16 mouse cellular contexts compared by ENCODE assay signal in genomic region chr10:79806331-79806730, GRCm38 (mm10). TPM values are rescaled to one million over a fixed set of nuclear protein-coding genes. Genes with fewer than 3 reads are reported as not detected.
A peak's percentile ranks its signal among the peaks of the same experiment; 100 is the strongest.
DNase-seq lines count a peak whose midpoint lies in the region; ATAC-seq and TF ChIP-seq lines count a peak whose summit lies in the region.
"Had no signal": no experiment of that assay in that cellular context is flagged by ENCODE, and none has a peak within 500 bp of the region (broad histone marks: within the 10 kb centered on the region; RNA-seq: fewer than 3 reads in every experiment).

No protein-coding gene starts in this region.

- H3K9ac ChIP-seq in hindbrain, embryonic 13.5 days: no peak overlapping the region
- H3K9ac ChIP-seq in hindbrain, embryonic 14.5 days: no peak overlapping the region
- H3K9ac ChIP-seq in midbrain, embryonic 14.5 days (replicated peaks; ENCODE audit: low read length): no peak overlapping the region
- H3K9ac ChIP-seq in midbrain, postnatal 0 days (replicated peaks; ENCODE audit: low read length, poor library complexity, severe bottlenecking): no peak overlapping the region
- H3K9ac ChIP-seq: liver, embryonic 12.5 days had no signal

- no peak overlapping the region for H3K4me2 ChIP-seq in hindbrain, embryonic 13.5 days
- H3K4me2 ChIP-seq in hindbrain, embryonic 14.5 days (replicated peaks): no peak overlapping the region
- H3K4me2 ChIP-seq in midbrain, embryonic 14.5 days (ENCODE audit: low read length): no peak overlapping the region
- H3K4me2 ChIP-seq in midbrain, postnatal 0 days (ENCODE audit: low read depth, low read length, poor library complexity, severe bottlenecking): no peak overlapping the region

- H3K36me3 ChIP-seq in hindbrain, embryonic 13.5 days: peaks cover 46% of the 10 kb centered on the region
- H3K36me3 ChIP-seq in hindbrain, embryonic 14.5 days (replicated peaks; ENCODE audit: control insufficient read depth, insufficient read depth): peaks cover 48% of the 10 kb centered on the region
- H3K36me3 ChIP-seq in midbrain, embryonic 14.5 days (ENCODE audit: control insufficient read depth, insufficient read depth, low read length): peaks cover 41% of the 10 kb centered on the region
- peaks cover 23% of the 10 kb centered on the region for H3K36me3 ChIP-seq in midbrain, postnatal 0 days (ENCODE audit: insufficient read depth, low read length)
- H3K36me3 ChIP-seq: liver, embryonic 12.5 days had no signal

- no peaks in the 10 kb centered on the region for H3K27me3 ChIP-seq in hindbrain, embryonic 13.5 days
- H3K27me3 ChIP-seq in hindbrain, embryonic 14.5 days (ENCODE audit: control insufficient read depth, insufficient read depth, low read length): no peaks in the 10 kb centered on the region
- H3K27me3 ChIP-seq in midbrain, embryonic 14.5 days (ENCODE audit: control insufficient read depth, insufficient read depth, low read length): no peaks in the 10 kb centered on the region
- no peaks in the 10 kb centered on the region for H3K27me3 ChIP-seq in midbrain, postnatal 0 days (ENCODE audit: insufficient read depth, low read length)

- TF ChIP-seq CTCF in gastrocnemius, adult 2 months (IDR thresholded peaks at IDR 0.05): no peak
- TF ChIP-seq CTCF in midbrain, postnatal 0 days (IDR thresholded peaks at IDR 0.05): no peak

- H3K9me3 ChIP-seq in hindbrain, embryonic 13.5 days: no peaks in the 10 kb centered on the region
- no peaks in the 10 kb centered on the region for H3K9me3 ChIP-seq in hindbrain, embryonic 14.5 days (ENCODE audit: control insufficient read depth, low read length)
- H3K9me3 ChIP-seq in midbrain, embryonic 14.5 days (ENCODE audit: control insufficient read depth, low read length): no peaks in the 10 kb centered on the region
- H3K9me3 ChIP-seq in midbrain, postnatal 0 days (ENCODE audit: low read length): no peaks in the 10 kb centered on the region
- H3K9me3 ChIP-seq: liver, embryonic 12.5 days had no signal

- peak overlapping the region; percentile 85 for H3K27ac ChIP-seq in gastrocnemius, adult 2 months
- peak overlapping the region; percentile 98; the same call in 1 of the 2 replicates for H3K27ac ChIP-seq in hindbrain, embryonic 13.5 days
- H3K27ac ChIP-seq in hindbrain, embryonic 14.5 days: no peak overlapping the region
- peak overlapping the region; percentile 26; the same call in 1 of the 2 replicates for H3K27ac ChIP-seq in midbrain, embryonic 14.5 days (replicated peaks; ENCODE audit: low read depth, low read length)
- H3K27ac ChIP-seq in midbrain, postnatal 0 days (ENCODE audit: low read depth, low read length): no peak overlapping the region
- H3K27ac ChIP-seq: liver, embryonic 12.5 days had no signal

- ATAC-seq in hindbrain, embryonic 13.5 days (ENCODE audit: low FRiP score): no peak
- ATAC-seq in hindbrain, embryonic 14.5 days (ENCODE audit: low FRiP score): no peak
- ATAC-seq in midbrain, embryonic 14.5 days (ENCODE audit: low FRiP score, low TSS enrichment): no peak
- ATAC-seq in midbrain, postnatal 0 days (ENCODE audit: low FRiP score): no peak
- ATAC-seq: lung, postnatal 0 days had no signal

- H3K4me3 ChIP-seq in gastrocnemius, adult 2 months: peak overlapping the region; percentile 62
- H3K4me3 ChIP-seq in hindbrain, embryonic 13.5 days: no peak overlapping the region
- no peak overlapping the region for H3K4me3 ChIP-seq in hindbrain, embryonic 14.5 days (replicated peaks; ENCODE audit: low read length)
- H3K4me3 ChIP-seq in midbrain, embryonic 14.5 days (replicated peaks; ENCODE audit: low read depth, low read length): no peak overlapping the region
- no peak overlapping the region for H3K4me3 ChIP-seq in midbrain, postnatal 0 days (ENCODE audit: low read depth, low read length)
- H3K4me3 ChIP-seq: liver, embryonic 12.5 days had no signal

- peaks cover 70% of the 10 kb centered on the region for H3K4me1 ChIP-seq in hindbrain, embryonic 13.5 days (replicated peaks)
- H3K4me1 ChIP-seq in hindbrain, embryonic 14.5 days (replicated peaks; ENCODE audit: control insufficient read depth, insufficient read depth, low read length): peaks cover 57% of the 10 kb centered on the region
- H3K4me1 ChIP-seq in midbrain, embryonic 14.5 days (ENCODE audit: control insufficient read depth, insufficient read depth, low read length): peaks cover 42% of the 10 kb centered on the region
- peaks cover 19% of the 10 kb centered on the region for H3K4me1 ChIP-seq in midbrain, postnatal 0 days (ENCODE audit: insufficient read depth, low read length)

- 83% methylated on average over 9 of the region's 9 CpGs for WGBS in hindbrain, embryonic 13.5 days
- WGBS in hindbrain, embryonic 14.5 days: 90% methylated on average over 9 of the region's 9 CpGs
- WGBS in midbrain, embryonic 14.5 days: 91% methylated on average over 9 of the region's 9 CpGs
- WGBS in midbrain, postnatal 0 days: 87% methylated on average over 9 of the region's 9 CpGs

- intact Hi-C loops in gastrocnemius, adult 2 months (cut with DNase I): loop anchor here (2.0 kb wide), 1 partner anchor 46 kb away; no protein-coding TSS in a partner anchor

- no peak for DNase-seq in gastrocnemius, adult 2 months
- no peak for DNase-seq in gastrocnemius, adult 8-10 months (ENCODE audit: low spot score in 2 of 2)
- no peak for DNase-seq in hindbrain, embryonic 14.5 days (ENCODE audit: low spot score)
- no peak for DNase-seq in midbrain, embryonic 14.5 days
- no peak for DNase-seq in midbrain, postnatal 0 days (ENCODE audit: low spot score)
- DNase-seq in right cerebral cortex, postnatal 36 days (ENCODE audit: low spot score in 2 of 2): no peak
- DNase-seq: cerebellum, adult 11 months; embryo, embryonic 11 days; right cerebral cortex, postnatal 25 days had no signal

RNA-seq across cellular contexts. Expression of gene Palm, which starts 13.0 kb away (rescaled TPM):
- total RNA-seq in gastrocnemius, adult 2 months (2021): 10 to 100 TPM; 18.1 to 23.0 TPM
- 10 to 100 TPM in 3 of 4 experiments, 1 to 10 TPM in 1; 6.8 to 12.3 (median 11.2) TPM for total RNA-seq in gastrocnemius, adult 8-10 months (2022)
- 240 and 252 TPM in 2 replicates for polyA plus RNA-seq in hindbrain, embryonic 13.5 days (2015; fragmentation: Nextera tagmentation; extraction: Ambion mirVana)
- 240 and 247 TPM in 2 replicates for polyA plus RNA-seq in hindbrain, embryonic 14.5 days (2014; fragmentation: Nextera tagmentation; extraction: Ambion mirVana)
- 270 and 307 TPM in 2 replicates for polyA plus RNA-seq in midbrain, embryonic 14.5 days (2014; fragmentation: Nextera tagmentation; extraction: Ambion mirVana)
- 161 and 165 TPM in 2 replicates for total RNA-seq in midbrain, postnatal 0 days (2014; rRNA removed)
- 302 and 308 TPM in 2 replicates for polyA plus RNA-seq in midbrain, postnatal 0 days (2015; fragmentation: Nextera tagmentation; extraction: Ambion mirVana)

RNA-seq across cellular contexts. Expression of gene Misp, which starts 14.5 kb away (rescaled TPM):
- total RNA-seq in gastrocnemius, adult 2 months (2021): not detected
- total RNA-seq in gastrocnemius, adult 8-10 months (2022): not detected
- polyA plus RNA-seq in hindbrain, embryonic 13.5 days (2015; fragmentation: Nextera tagmentation; extraction: Ambion mirVana): 0.84 and 1.0 TPM in 2 replicates
- 0.08 and 0.74 TPM in 2 replicates for polyA plus RNA-seq in hindbrain, embryonic 14.5 days (2014; fragmentation: Nextera tagmentation; extraction: Ambion mirVana)
- polyA plus RNA-seq in midbrain, embryonic 14.5 days (2014; fragmentation: Nextera tagmentation; extraction: Ambion mirVana): 0.45 and 1.5 TPM in 2 replicates
- 0.24 TPM in 1 of 2 replicates, not detected in the other for total RNA-seq in midbrain, postnatal 0 days (2014; rRNA removed)
- 0.18 and 0.27 TPM in 2 replicates for polyA plus RNA-seq in midbrain, postnatal 0 days (2015; fragmentation: Nextera tagmentation; extraction: Ambion mirVana)
- total RNA-seq: MEL had no signal
- polyA plus RNA-seq: C2C12 had no signal

RNA-seq across cellular contexts. Expression of gene Prss57, which starts 15.6 kb away (rescaled TPM):
- total RNA-seq in gastrocnemius, adult 2 months (2021): not detected
- not detected for total RNA-seq in gastrocnemius, adult 8-10 months (2022)
- 0.18 TPM in 1 of 2 replicates, not detected in the other for polyA plus RNA-seq in hindbrain, embryonic 13.5 days (2015; fragmentation: Nextera tagmentation; extraction: Ambion mirVana)
- 0.08 and 0.29 TPM in 2 replicates for polyA plus RNA-seq in hindbrain, embryonic 14.5 days (2014; fragmentation: Nextera tagmentation; extraction: Ambion mirVana)
- 0.30 TPM in 1 of 2 replicates, not detected in the other for polyA plus RNA-seq in midbrain, embryonic 14.5 days (2014; fragmentation: Nextera tagmentation; extraction: Ambion mirVana)
- total RNA-seq in midbrain, postnatal 0 days (2014; rRNA removed): 1.1 TPM in 1 of 2 replicates, not detected in the other
- 0.09 and 0.25 TPM in 2 replicates for polyA plus RNA-seq in midbrain, postnatal 0 days (2015; fragmentation: Nextera tagmentation; extraction: Ambion mirVana)
- total RNA-seq: adrenal gland, postnatal 36 days; gastrocnemius, adult 18-20 months had no signal
- polyA plus RNA-seq: C2C12 had no signal

RNA-seq across cellular contexts. Expression of gene Fstl3, which starts 29.3 kb away (rescaled TPM):
- 1 to 10 TPM; 1.0 to 1.5 TPM for total RNA-seq in gastrocnemius, adult 2 months (2021)
- 1 to 10 TPM in 2 of 4 experiments, under 1 TPM in 2; 0.73 to 1.2 (median 1.1) TPM for total RNA-seq in gastrocnemius, adult 8-10 months (2022)
- polyA plus RNA-seq in hindbrain, embryonic 13.5 days (2015; fragmentation: Nextera tagmentation; extraction: Ambion mirVana): 1.3 and 1.4 TPM in 2 replicates
- polyA plus RNA-seq in hindbrain, embryonic 14.5 days (2014; fragmentation: Nextera tagmentation; extraction: Ambion mirVana): 1.6 and 2.2 TPM in 2 replicates
- 0.80 and 1.5 TPM in 2 replicates for polyA plus RNA-seq in midbrain, embryonic 14.5 days (2014; fragmentation: Nextera tagmentation; extraction: Ambion mirVana)
- 3.3 and 3.4 TPM in 2 replicates for total RNA-seq in midbrain, postnatal 0 days (2014; rRNA removed)
- polyA plus RNA-seq in midbrain, postnatal 0 days (2015; fragmentation: Nextera tagmentation; extraction: Ambion mirVana): 3.0 and 3.9 TPM in 2 replicates

RNA-seq across cellular contexts. Expression of gene Rnf126, which starts 39.6 kb away (rescaled TPM):
- 10 to 100 TPM; 46.1 to 53.6 TPM for total RNA-seq in gastrocnemius, adult 2 months (2021)
- 10 to 100 TPM; 51.9 to 80.5 (median 53.3) TPM for total RNA-seq in gastrocnemius, adult 8-10 months (2022)
- polyA plus RNA-seq in hindbrain, embryonic 13.5 days (2015; fragmentation: Nextera tagmentation; extraction: Ambion mirVana): 87.9 and 90.7 TPM in 2 replicates
- 92.8 and 96.7 TPM in 2 replicates for polyA plus RNA-seq in hindbrain, embryonic 14.5 days (2014; fragmentation: Nextera tagmentation; extraction: Ambion mirVana)
- 92.8 and 94.6 TPM in 2 replicates for polyA plus RNA-seq in midbrain, embryonic 14.5 days (2014; fragmentation: Nextera tagmentation; extraction: Ambion mirVana)
- 79.6 and 107 TPM in 2 replicates for total RNA-seq in midbrain, postnatal 0 days (2014; rRNA removed)
- 121 and 134 TPM in 2 replicates for polyA plus RNA-seq in midbrain, postnatal 0 days (2015; fragmentation: Nextera tagmentation; extraction: Ambion mirVana)

Comparison
In these comparisons a context has a peak if more than half of its experiments do, and no peak if none do; other contexts are left out.
1. H3K27ac ChIP-seq: peak in gastrocnemius, adult 2 months (single experiment), hindbrain, embryonic 13.5 days (single experiment) and midbrain, embryonic 14.5 days (single experiment); none in hindbrain, embryonic 14.5 days (single experiment) and midbrain, postnatal 0 days (single experiment).